9 mouse cellular contexts compared by ENCODE assay signal in genomic region chr19:7197445-7197844, GRCm38 (mm10). TPM values are rescaled to one million over a fixed set of nuclear protein-coding genes. Genes with fewer than 3 reads are reported as not detected.
DNase-seq lines count a peak whose midpoint lies in the region; ATAC-seq lines count a peak whose summit lies in the region.
"Had no signal": no experiment of that assay in that cellular context is flagged by ENCODE, and none has a peak within 500 bp of the region (broad histone marks: within the 10 kb centered on the region; RNA-seq: fewer than 3 reads in every experiment).

No protein-coding gene starts in this region.

- no peak overlapping the region for H3K27ac ChIP-seq in forebrain, embryonic 11.5 days (ENCODE audit: low read depth, low read length)
- H3K27ac ChIP-seq in forebrain, embryonic 13.5 days: no peak overlapping the region
- H3K27ac ChIP-seq in lung, embryonic 16.5 days (ENCODE audit: low read length): no peak overlapping the region
- H3K27ac ChIP-seq in midbrain, embryonic 10.5 days (replicated peaks): 0 out of 2 replicates have a peak overlapping the region, but pooled peaks have one; percentile 7

- DNase-seq in forebrain, embryonic 11.5 days (ENCODE audit: low spot score): no peak
- no peak for DNase-seq in lung, postnatal 10 days
- DNase-seq in midbrain, embryonic 10.5 days (ENCODE audit: low spot score): no peak
- no peak for DNase-seq in urinary bladder, postnatal 36 days (ENCODE audit: low spot score in 2 of 2)
- no peak for DNase-seq in thymus, postnatal 4 days
- DNase-seq in embryo, embryonic 10.5 days (ENCODE audit: low spot score): no peak

- no peak overlapping the region for H3K9ac ChIP-seq in forebrain, embryonic 11.5 days (ENCODE audit: low read length)
- H3K9ac ChIP-seq in forebrain, embryonic 13.5 days: no peak overlapping the region
- H3K9ac ChIP-seq in lung, embryonic 16.5 days (ENCODE audit: low read length): no peak overlapping the region

- H3K4me2 ChIP-seq in forebrain, embryonic 11.5 days (ENCODE audit: low read depth, low read length, severe bottlenecking): no peak overlapping the region
- no peak overlapping the region for H3K4me2 ChIP-seq in forebrain, embryonic 13.5 days
- no peak overlapping the region for H3K4me2 ChIP-seq in lung, embryonic 16.5 days (ENCODE audit: low read depth, low read length)

- no peaks in the 10 kb centered on the region for H3K27me3 ChIP-seq in forebrain, embryonic 11.5 days (ENCODE audit: control insufficient read depth, insufficient read depth, low read length)
- peaks cover 7% of the 10 kb centered on the region; the same call in 1 of the 2 replicates for H3K27me3 ChIP-seq in forebrain, embryonic 13.5 days
- H3K27me3 ChIP-seq in lung, embryonic 16.5 days (ENCODE audit: control insufficient read depth, insufficient read depth, low read depth, low read length): no peaks in the 10 kb centered on the region
- H3K27me3 ChIP-seq in midbrain, embryonic 10.5 days (ENCODE audit: low read depth, poor library complexity, severe bottlenecking): peaks cover 32% of the 10 kb centered on the region

- H3K4me1 ChIP-seq in forebrain, embryonic 11.5 days (replicated peaks; ENCODE audit: control insufficient read depth, insufficient read depth, low read length): peaks cover 12% of the 10 kb centered on the region
- peaks cover 30% of the 10 kb centered on the region for H3K4me1 ChIP-seq in forebrain, embryonic 13.5 days
- peaks cover 8% of the 10 kb centered on the region; the same call in 1 of the 2 replicates for H3K4me1 ChIP-seq in lung, embryonic 16.5 days (replicated peaks; ENCODE audit: control insufficient read depth, insufficient read depth, low read length)
- peaks cover 41% of the 10 kb centered on the region for H3K4me1 ChIP-seq in midbrain, embryonic 10.5 days

- H3K9me3 ChIP-seq in forebrain, embryonic 11.5 days (ENCODE audit: control insufficient read depth, low read length): no peaks in the 10 kb centered on the region
- H3K9me3 ChIP-seq in forebrain, embryonic 13.5 days (replicated peaks): no peaks in the 10 kb centered on the region
- H3K9me3 ChIP-seq in lung, embryonic 16.5 days (ENCODE audit: control insufficient read depth, low read length): no peaks in the 10 kb centered on the region
- no peaks in the 10 kb centered on the region for H3K9me3 ChIP-seq in midbrain, embryonic 10.5 days (replicated peaks)
- H3K9me3 ChIP-seq: G1E had no signal

- H3K36me3 ChIP-seq in forebrain, embryonic 11.5 days (ENCODE audit: control insufficient read depth, insufficient read depth, low read length): peaks cover 17% of the 10 kb centered on the region
- H3K36me3 ChIP-seq in forebrain, embryonic 13.5 days (ENCODE audit: poor library complexity, severe bottlenecking): peaks cover 55% of the 10 kb centered on the region
- peaks cover 33% of the 10 kb centered on the region for H3K36me3 ChIP-seq in lung, embryonic 16.5 days (ENCODE audit: control insufficient read depth, insufficient read depth, low read length)
- peaks cover 54% of the 10 kb centered on the region for H3K36me3 ChIP-seq in midbrain, embryonic 10.5 days

- peak; percentile 15; the same call in 1 of the 2 replicates for ATAC-seq in forebrain, embryonic 11.5 days (replicated peaks; ENCODE audit: low FRiP score)
- no peak for ATAC-seq in forebrain, embryonic 13.5 days
- peak; percentile 8 for ATAC-seq in lung, embryonic 16.5 days (ENCODE audit: low read depth)

- H3K4me3 ChIP-seq in forebrain, embryonic 11.5 days (ENCODE audit: low read depth, low read length): no peak overlapping the region
- no peak overlapping the region for H3K4me3 ChIP-seq in forebrain, embryonic 13.5 days
- H3K4me3 ChIP-seq in lung, embryonic 16.5 days (ENCODE audit: low read length): no peak overlapping the region
- peak overlapping the region; percentile 12; the same call in 1 of the 2 replicates for H3K4me3 ChIP-seq in midbrain, embryonic 10.5 days

- 81% methylated on average over 9 of the region's 9 CpGs for WGBS in forebrain, embryonic 11.5 days
- 77% methylated on average over 9 of the region's 9 CpGs for WGBS in forebrain, embryonic 13.5 days
- 85% methylated on average over 9 of the region's 9 CpGs for WGBS in lung, embryonic 16.5 days
- 87% methylated on average over 9 of the region's 9 CpGs for WGBS in midbrain, embryonic 10.5 days

RNA-seq across cellular contexts. Expression of gene Otub1, which starts 8.7 kb away (rescaled TPM):
- 238 and 256 TPM in 2 replicates for polyA plus RNA-seq in forebrain, embryonic 11.5 days (2014; fragmentation: Nextera tagmentation; extraction: Ambion mirVana)
- 242 and 249 TPM in 2 replicates for polyA plus RNA-seq in forebrain, embryonic 13.5 days (2015; fragmentation: Nextera tagmentation; extraction: Ambion mirVana)
- polyA plus RNA-seq in lung, embryonic 16.5 days (2015; fragmentation: Nextera tagmentation; extraction: Ambion mirVana): 176 and 187 TPM in 2 replicates
- polyA plus RNA-seq in midbrain, embryonic 10.5 days (2016; fragmentation: Nextera tagmentation; extraction: Ambion mirVana): 274 and 293 TPM in 2 replicates

RNA-seq across cellular contexts. Expression of gene Cox8a, which starts 20.0 kb away (rescaled TPM):
- polyA plus RNA-seq in forebrain, embryonic 11.5 days (2014; fragmentation: Nextera tagmentation; extraction: Ambion mirVana): 678 and 706 TPM in 2 replicates
- polyA plus RNA-seq in forebrain, embryonic 13.5 days (2015; fragmentation: Nextera tagmentation; extraction: Ambion mirVana): 673 and 749 TPM in 2 replicates
- polyA plus RNA-seq in lung, embryonic 16.5 days (2015; fragmentation: Nextera tagmentation; extraction: Ambion mirVana): 899 and 904 TPM in 2 replicates
- 895 and 900 TPM in 2 replicates for polyA plus RNA-seq in midbrain, embryonic 10.5 days (2016; fragmentation: Nextera tagmentation; extraction: Ambion mirVana)

RNA-seq across cellular contexts. Expression of gene Naa40, which starts 43.5 kb away (rescaled TPM):
- polyA plus RNA-seq in forebrain, embryonic 11.5 days (2014; fragmentation: Nextera tagmentation; extraction: Ambion mirVana): 106 and 107 TPM in 2 replicates
- 71.1 and 80.5 TPM in 2 replicates for polyA plus RNA-seq in forebrain, embryonic 13.5 days (2015; fragmentation: Nextera tagmentation; extraction: Ambion mirVana)
- polyA plus RNA-seq in lung, embryonic 16.5 days (2015; fragmentation: Nextera tagmentation; extraction: Ambion mirVana): 54.3 and 56.1 TPM in 2 replicates
- polyA plus RNA-seq in midbrain, embryonic 10.5 days (2016; fragmentation: Nextera tagmentation; extraction: Ambion mirVana): 105 and 107 TPM in 2 replicates
